Mouse (Mus musculus) lung, postnatal 4 days (tissue): ENCODE results near the gene Ipcef1.

Source experiments
- DNase-seq, 2 experiments: peaks; one replicate each; pipeline ENCODE4 v3.0.0; 2021

The Ipcef1 gene

GRCm38 (mm10) chr10:7052315-7053017, at the start of gene Ipcef1:
TSS of gene Ipcef1 (minus strand) at chr10:7052478.
- peak in 1 of 2 experiments; percentile 31 for DNase-seq

GRCm38 (mm10) chr10:7077971-7078370, 25.7 kb upstream of the Ipcef1 start:
- DNase-seq: no peak

GRCm38 (mm10) chr10:7077389-7077808, 25.1 kb upstream of the Ipcef1 start:
- no peak for DNase-seq

GRCm38 (mm10) chr10:7076662-7077211, 24.5 kb upstream of the Ipcef1 start:
- DNase-seq: no peak

GRCm38 (mm10) chr10:7076201-7076600, 23.9 kb upstream of the Ipcef1 start:
- peak; percentile 78 to 84 for DNase-seq

GRCm38 (mm10) chr10:7075661-7076060, 23.4 kb upstream of the Ipcef1 start:
- no peak for DNase-seq

- DNase-seq: no peak
Measured at GRCm38 (mm10) chr10:7074231-7074630, 22.0 kb upstream of the Ipcef1 start.

GRCm38 (mm10) chr10:7070924-7071323, 18.6 kb upstream of the Ipcef1 start:
- no peak for DNase-seq

- DNase-seq: no peak
Measured at GRCm38 (mm10) chr10:7070100-7070835, 18.0 kb upstream of the Ipcef1 start.

- no peak for DNase-seq
Measured at GRCm38 (mm10) chr10:7069090-7069489, 16.8 kb upstream of the Ipcef1 start.

- peak in 1 of 2 experiments; percentile 49 for DNase-seq
Measured at GRCm38 (mm10) chr10:7068608-7069007, 16.3 kb upstream of the Ipcef1 start.

GRCm38 (mm10) chr10:7063752-7064457, 11.6 kb upstream of the Ipcef1 start:
- DNase-seq: no peak

- peak; percentile 33 to 38 for DNase-seq
Measured at GRCm38 (mm10) chr10:7062993-7063392, 10.7 kb upstream of the Ipcef1 start.

GRCm38 (mm10) chr10:7060326-7060725, 8.0 kb upstream of the Ipcef1 start:
- no peak for DNase-seq

- no peak for DNase-seq
Measured at GRCm38 (mm10) chr10:7057546-7057945, 5.3 kb upstream of the Ipcef1 start.

- no peak for DNase-seq
Measured at GRCm38 (mm10) chr10:7054560-7055205, 2.4 kb upstream of the Ipcef1 start.

- no peak for DNase-seq
Measured at GRCm38 (mm10) chr10:7049901-7050300, 2.4 kb downstream of the Ipcef1 start.

GRCm38 (mm10) chr10:7047919-7048291, 4.4 kb downstream of the Ipcef1 start:
- no peak for DNase-seq

- peak; percentile 43 to 51 for DNase-seq
Measured at GRCm38 (mm10) chr10:7047288-7047918, 4.9 kb downstream of the Ipcef1 start.

GRCm38 (mm10) chr10:7043896-7044295, 8.4 kb downstream of the Ipcef1 start:
- DNase-seq: no peak

- no peak for DNase-seq
Measured at GRCm38 (mm10) chr10:7041032-7041431, 11.2 kb downstream of the Ipcef1 start.

- no peak for DNase-seq
Measured at GRCm38 (mm10) chr10:7037194-7037593, 15.1 kb downstream of the Ipcef1 start.
